Mouse (Mus musculus): ENCODE measurements around the gene Hsf2bp.

Gene Hsf2bp

DNA sequence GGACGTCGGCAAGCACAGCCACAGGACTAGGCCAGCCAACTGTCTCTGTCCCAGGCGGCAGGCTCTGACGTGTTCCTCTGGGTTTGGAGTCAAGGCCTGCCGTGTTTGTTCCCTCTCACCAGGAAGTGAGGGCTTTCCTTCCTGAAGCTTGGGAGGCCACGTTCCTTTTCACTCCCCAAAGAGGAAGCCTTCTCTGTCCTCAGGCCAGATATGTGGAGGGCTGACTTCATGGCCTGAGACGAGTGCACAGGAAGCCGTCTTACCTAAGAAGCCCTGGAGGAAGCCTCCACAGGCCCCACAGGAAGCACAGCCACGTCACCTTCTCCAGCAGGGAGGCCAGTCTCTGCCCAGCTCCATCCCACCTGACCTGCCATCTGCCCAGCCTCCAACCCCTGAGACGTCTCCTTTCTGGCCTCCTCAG, 130.3 kb downstream of the Hsf2bp start:
- DNase-seq (ENCODE audit: low read depth, low spot score) = no peak

DNA sequence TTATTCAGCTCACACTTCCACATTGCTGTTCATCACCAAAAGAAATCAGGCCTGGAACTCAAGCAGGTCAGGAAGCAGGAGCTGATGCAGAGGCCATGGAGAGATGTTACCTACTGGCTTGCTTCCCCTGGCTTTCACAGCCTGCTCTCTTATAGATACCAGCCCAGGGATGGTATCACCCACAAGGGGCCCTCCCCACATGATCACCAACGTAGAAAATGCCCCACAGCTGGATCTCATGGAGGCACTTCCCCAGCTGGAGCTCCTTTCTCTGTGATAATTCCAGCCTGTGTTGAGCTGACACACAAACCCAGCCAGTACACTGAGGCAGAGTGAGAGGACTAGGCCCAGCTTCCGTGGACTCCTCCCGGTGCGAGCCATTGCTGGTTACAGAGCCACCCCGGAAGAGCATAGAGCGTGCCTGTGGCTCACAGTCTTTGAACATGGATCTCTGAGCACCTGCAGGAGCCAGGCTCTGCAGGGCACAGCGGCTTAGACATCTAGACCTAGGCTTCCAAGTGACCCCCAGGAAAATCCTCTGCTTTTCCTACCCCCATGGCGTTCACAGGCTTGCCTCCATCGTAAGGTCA, 130.9 kb downstream of the Hsf2bp start:
- DNase-seq (ENCODE audit: low read depth, low spot score) = no peak

DNA sequence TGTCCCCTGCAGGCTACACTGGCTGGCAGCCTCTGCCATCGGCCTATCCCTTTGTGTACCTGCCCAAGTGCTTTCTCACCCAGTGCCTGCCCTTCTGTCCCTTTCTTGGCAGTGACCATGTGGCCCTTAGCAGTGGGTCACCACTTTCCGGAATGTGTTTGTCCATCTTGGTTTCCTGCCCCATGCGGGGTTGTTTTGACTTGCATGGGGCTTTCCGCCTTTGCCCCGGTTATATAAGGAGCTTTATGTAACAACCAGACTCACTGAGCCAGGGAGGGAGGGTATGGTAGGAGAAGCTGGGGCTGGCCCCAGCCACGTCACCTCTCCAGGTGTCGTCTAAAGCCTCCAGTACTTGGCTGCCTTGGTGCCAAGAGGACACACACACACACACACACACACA, 132.1 kb downstream of the Hsf2bp start:
- no peak for DNase-seq (ENCODE audit: low read depth, low spot score)

DNA sequence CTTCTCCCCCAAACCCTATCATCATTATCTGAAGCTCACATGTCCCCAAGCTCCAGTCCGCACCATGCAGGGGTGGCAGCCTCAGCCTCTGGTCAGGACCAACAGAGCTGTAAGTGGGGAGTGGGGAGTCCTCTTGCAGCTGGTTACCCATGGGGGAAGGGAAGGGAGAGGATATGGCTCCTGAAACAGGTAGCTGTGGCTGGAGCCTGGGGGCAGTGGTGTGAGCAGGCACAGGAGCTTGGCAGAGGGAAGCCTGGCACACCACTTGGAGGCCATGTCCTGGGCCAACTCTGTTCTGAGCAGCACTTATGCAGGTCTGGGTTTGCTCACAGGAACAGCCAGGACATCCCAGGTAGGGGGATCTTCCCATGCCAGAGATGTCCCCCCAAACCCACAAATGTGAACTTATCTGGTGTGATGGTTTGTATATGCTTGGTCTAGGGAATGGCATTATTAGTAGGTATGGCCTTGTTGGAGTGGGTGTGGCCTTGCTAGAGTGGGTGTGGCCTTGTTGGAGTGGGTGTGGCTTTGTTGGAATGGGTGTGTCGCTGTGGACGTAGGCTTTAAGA, 133.4 kb downstream of the Hsf2bp start:
- DNase-seq (ENCODE audit: low read depth, low spot score) = no peak

DNA sequence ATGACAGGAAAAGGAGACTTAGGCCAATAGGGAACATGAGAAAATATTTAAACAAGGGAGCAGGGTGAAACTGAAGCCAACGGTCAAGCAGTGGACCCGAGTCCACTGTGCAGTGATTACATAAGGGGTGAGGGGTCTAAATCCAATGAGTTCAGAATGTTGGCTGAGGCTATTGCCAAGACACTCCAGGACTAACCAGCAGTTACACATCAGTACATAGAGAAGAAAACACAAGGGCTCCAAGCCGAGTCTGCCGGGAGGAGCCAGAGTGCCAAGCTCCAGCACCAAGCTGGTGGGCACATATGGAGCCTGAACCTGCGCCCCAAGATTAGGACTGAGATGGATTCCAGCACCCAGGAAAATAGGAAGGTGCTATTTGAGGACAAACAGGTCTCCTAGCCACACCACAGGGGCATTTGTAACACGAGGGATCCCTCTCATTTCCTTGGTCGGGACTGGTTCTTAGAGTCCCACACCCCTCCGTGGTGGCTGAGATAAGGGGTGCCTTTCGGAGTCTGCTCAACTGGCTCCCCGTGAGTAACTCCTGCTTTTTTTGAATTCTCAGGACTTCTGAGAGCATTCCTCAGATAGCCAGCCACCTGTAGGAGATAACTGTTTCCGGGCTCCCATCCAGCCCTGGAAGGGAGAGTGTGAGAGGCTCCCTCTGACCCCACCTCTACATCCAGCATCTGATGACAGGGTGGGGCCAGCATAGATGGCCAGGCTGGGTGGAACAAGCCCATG, 134.5 kb downstream of the Hsf2bp start:
- DNase-seq (ENCODE audit: low read depth, low spot score) = no peak

DNA sequence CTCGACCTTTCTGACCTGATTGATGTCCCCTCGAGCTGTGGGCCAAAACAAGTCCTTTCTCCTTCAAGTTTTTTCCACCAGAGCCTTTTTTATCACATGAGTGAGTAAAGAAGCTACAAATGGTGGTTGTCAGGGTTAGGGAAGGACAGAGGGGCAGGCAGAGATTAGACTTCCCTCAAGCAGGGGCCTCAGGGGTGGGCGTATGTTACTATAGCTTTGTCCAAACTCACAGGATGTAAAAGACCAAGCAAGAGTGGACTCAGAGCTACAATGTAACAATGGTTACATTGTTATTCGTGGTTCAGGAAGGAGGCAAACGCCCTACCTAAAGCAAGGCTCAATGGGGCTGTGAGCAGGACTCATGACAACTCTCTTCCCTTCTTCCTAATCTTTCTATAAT, 137.2 kb downstream of the Hsf2bp start:
- no peak for DNase-seq (ENCODE audit: low read depth, low spot score)

DNA sequence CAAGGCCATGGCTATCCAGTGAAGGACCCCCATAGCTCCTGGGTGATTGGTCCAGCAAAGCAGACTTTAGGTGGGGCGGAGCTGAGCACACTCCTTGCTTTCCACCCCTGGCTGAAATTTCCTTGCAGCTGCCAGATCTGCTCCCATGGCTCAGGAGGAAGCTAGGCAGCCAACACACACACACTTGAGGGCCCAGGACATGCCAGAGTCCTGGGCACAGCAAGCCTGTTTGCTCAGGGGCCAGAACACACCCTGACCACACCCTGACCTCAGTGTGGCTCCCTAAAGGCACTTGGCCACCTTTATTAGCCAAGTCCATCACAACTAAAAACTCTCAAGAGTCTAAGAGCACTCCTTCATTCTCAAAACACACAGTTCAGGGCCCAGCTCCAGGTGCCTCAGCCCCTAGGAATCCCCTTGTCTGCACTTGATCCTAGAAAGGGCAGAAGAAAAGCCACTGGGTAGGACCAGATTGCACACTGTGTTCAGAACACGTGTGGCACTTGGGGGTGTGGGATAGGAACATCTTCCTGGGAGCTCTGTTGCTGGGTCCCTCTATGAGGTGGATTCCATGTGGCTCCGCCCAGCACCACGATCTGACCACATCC, 138.9 kb downstream of the Hsf2bp start:
- no peak for DNase-seq (ENCODE audit: low read depth, low spot score)

DNA sequence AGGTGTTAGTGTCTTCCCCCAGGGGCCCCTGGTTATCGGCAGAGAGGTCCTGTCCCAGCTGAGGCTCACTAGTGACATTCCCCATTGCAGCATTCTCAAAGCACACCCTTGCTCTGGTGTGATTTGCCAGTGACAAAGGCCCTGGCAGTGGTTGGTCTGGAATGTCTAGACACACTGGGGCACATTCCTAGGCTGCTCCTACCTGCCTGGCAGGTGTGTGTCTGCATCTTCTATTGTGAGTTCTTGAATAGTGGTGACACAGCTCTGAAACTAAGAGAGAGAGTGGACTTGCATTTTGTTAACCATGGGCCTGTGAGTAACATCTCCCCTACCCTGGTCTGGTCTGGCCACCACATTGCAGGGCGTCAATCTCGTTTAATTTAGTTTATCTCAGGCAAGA, 139.4 kb downstream of the Hsf2bp start:
- DNase-seq (ENCODE audit: low read depth, low spot score) = no peak

DNA sequence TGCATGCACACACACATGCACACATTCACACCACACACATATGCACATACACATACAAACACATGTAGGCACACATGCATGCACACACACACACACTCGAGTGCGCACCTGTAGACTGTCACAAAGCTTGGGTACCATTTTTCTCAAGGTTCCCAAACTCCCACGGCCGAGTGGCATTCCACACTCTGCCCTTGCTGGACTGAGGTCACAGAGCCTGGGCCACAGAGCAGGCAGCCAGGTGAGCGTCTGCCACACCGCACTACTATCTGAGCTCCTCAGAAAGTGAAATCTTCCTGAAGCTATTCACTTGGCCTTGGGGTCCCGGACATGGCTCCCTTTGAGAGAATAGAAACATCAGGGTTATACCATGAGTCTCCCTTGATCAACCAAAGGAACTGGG, 139.8 kb downstream of the Hsf2bp start:
- no peak for DNase-seq (ENCODE audit: low read depth, low spot score)

Data from telencephalon, adult 2 months (tissue).